Mouse (Mus musculus): ENCODE results near the gene Mfsd4b2. TPM values are rescaled to one million over a fixed set of nuclear protein-coding genes. Genes with fewer than 3 reads are reported as not detected.
"Not testable (repeated sequence)": the region's sequence is repeated elsewhere in the genome, so short reads cannot be mapped to it uniquely, and the experiment has no call there.

The Mfsd4b2 gene
- polyA plus RNA-seq, 1 experiment from 2014 or later, result not detected

- no peak for DNase-seq (ENCODE audit: low spot score)
- WGBS, result 74% methylated on average over 7 of the region's 7 CpGs
Observed at GRCm38 (mm10) chr10:39936553-39936952, 9.8 kb upstream of the Mfsd4b2 start.

DNA sequence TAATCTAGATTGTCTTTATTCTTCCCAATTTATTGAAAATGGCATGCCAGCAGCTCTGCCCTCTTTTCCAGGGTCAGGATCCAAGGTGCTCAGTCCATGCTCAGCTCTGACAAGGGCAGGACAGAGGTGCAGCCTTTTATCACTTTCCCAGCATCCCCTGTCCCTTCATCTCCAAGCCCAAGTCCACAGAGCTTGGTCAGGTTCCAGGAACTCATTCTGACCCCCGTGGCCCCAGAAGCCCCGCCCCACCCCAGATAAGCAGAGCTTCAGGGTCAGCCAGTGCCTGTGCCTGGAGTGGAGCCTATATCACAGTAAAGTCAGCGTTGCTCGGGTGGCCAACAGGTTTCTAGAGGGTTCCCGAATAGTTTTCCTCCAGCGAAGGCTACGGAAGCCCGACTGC is 2.2 kb downstream of the Mfsd4b2 start:
- H3K9me3 ChIP-seq; H3K36me3 ChIP-seq (replicated peaks); H3K27ac ChIP-seq (replicated peaks); H3K4me3 ChIP-seq; DNase-seq (ENCODE audit: low spot score): not testable (repeated sequence)
- peaks cover 10% of the 10 kb centered on the region for H3K4me1 ChIP-seq
- H3K27me3 ChIP-seq (replicated peaks; ENCODE audit: low read depth, poor library complexity, severe bottlenecking), result peaks cover 48% of the 10 kb centered on the region
- WGBS, result 73% methylated on average over 8 of the region's 8 CpGs

More at GRCm38 (mm10) chr10:39936553-39936952, 9.8 kb upstream of the Mfsd4b2 start:
- Histone ChIP-seq H3K27me3 (replicated peaks; ENCODE audit: low read depth, poor library complexity, severe bottlenecking) (no peaks in the 10 kb centered on the region), H3K4me1 (peaks cover 4% of the 10 kb centered on the region; the same call in 1 of the 2 replicates), H3K4me3 (no peak overlapping the region), H3K36me3 (replicated peaks) (no peaks in the 10 kb centered on the region), H3K27ac (replicated peaks) (no peak overlapping the region), H3K9me3 (no peaks in the 10 kb centered on the region)

- no peaks in the 10 kb centered on the region for H3K4me1 ChIP-seq
Observed at GRCm38 (mm10) chr10:39912616-39913015, 14.1 kb downstream of the Mfsd4b2 start.

GRCm38 (mm10) chr10:39908768-39909441 is 17.8 kb downstream of the Mfsd4b2 start:
- 71% methylated on average over 13 of the region's 13 CpGs for WGBS

More at GRCm38 (mm10) chr10:39912616-39913015, 14.1 kb downstream of the Mfsd4b2 start:
- no peak for DNase-seq (ENCODE audit: low spot score)
- no peak overlapping the region for H3K27ac ChIP-seq (replicated peaks)
- H3K9me3 ChIP-seq, result no peaks in the 10 kb centered on the region
- H3K27me3 ChIP-seq (replicated peaks; ENCODE audit: low read depth, poor library complexity, severe bottlenecking), result no peaks in the 10 kb centered on the region
- no peak overlapping the region for H3K4me3 ChIP-seq
- no peaks in the 10 kb centered on the region for H3K36me3 ChIP-seq (replicated peaks)

GRCm38 (mm10) chr10:39906799-39907658 is 19.7 kb downstream of the Mfsd4b2 start:
- DNase-seq (ENCODE audit: low spot score), result no peak
- Histone ChIP-seq H3K9me3 (no peaks in the 10 kb centered on the region), H3K27ac (replicated peaks) (no peak overlapping the region), H3K27me3 (replicated peaks; ENCODE audit: low read depth, poor library complexity, severe bottlenecking) (no peaks in the 10 kb centered on the region), H3K36me3 (replicated peaks) (no peaks in the 10 kb centered on the region), H3K4me3 (no peak overlapping the region), H3K4me1 (no peaks in the 10 kb centered on the region)
- WGBS, result 80% methylated on average over 10 of the region's 10 CpGs

More at GRCm38 (mm10) chr10:39908768-39909441, 17.8 kb downstream of the Mfsd4b2 start:
- no peaks in the 10 kb centered on the region for H3K9me3 ChIP-seq
- DNase-seq (ENCODE audit: low spot score), result no peak
- H3K27ac ChIP-seq (replicated peaks), result no peak overlapping the region
- no peak overlapping the region for H3K4me3 ChIP-seq
- no peaks in the 10 kb centered on the region for H3K36me3 ChIP-seq (replicated peaks)
- H3K4me1 ChIP-seq, result no peaks in the 10 kb centered on the region
- H3K27me3 ChIP-seq (replicated peaks; ENCODE audit: low read depth, poor library complexity, severe bottlenecking), result no peaks in the 10 kb centered on the region

- Histone ChIP-seq H3K4me1 (peaks cover 6% of the 10 kb centered on the region), H3K27ac (replicated peaks) (no peak overlapping the region), H3K9me3 (no peaks in the 10 kb centered on the region), H3K27me3 (replicated peaks; ENCODE audit: low read depth, poor library complexity, severe bottlenecking) (no peaks in the 10 kb centered on the region), H3K36me3 (replicated peaks) (no peaks in the 10 kb centered on the region), H3K4me3 (no peak overlapping the region)
- no peak for DNase-seq (ENCODE audit: low spot score)
- 79% methylated on average over 3 of the region's 3 CpGs for WGBS
Observed at GRCm38 (mm10) chr10:39904191-39904590, 22.5 kb downstream of the Mfsd4b2 start.

DNA sequence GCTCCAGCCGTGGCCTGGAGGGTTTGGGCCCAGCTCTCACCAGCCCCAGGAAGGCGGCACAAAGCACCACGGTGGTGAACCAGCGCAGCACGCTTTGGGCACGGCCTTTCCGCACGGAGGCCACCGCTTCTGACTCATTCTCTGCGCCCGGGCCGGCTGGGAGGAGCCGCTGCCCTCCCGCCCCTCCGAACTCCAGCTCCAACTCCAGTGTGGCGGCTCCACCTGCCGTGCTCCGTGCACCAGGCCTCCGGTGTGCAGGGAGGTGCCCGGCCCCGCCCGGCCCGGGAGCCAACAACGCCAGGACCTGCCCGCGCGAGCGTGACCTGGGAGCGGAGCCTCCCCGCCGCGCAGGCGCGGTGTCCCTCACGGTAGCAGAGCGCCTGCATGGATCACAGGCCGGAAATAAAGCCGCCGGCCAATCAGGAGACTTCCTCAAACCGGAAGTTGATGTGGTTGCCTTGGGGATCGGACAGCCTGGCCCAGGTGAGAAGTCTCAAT is 27.8 kb downstream of the Mfsd4b2 start, which contains the start of gene Mfsd4b4:
Mfsd4b4 (minus strand) TSS at position 365 of the 498 bp plus-strand sequence.
- H3K9me3 ChIP-seq, result no peaks in the 10 kb centered on the region
- peak; percentile 95 for DNase-seq (ENCODE audit: low spot score)
- under 1% methylated on average over 41 of the region's 41 CpGs for WGBS

GRCm38 (mm10) chr10:39896503-39896902 is 30.2 kb downstream of the Mfsd4b2 start:
- H3K27ac ChIP-seq (replicated peaks), result no peak overlapping the region
- H3K27me3 ChIP-seq (replicated peaks; ENCODE audit: low read depth, poor library complexity, severe bottlenecking), result no peaks in the 10 kb centered on the region
- no peak overlapping the region for H3K4me3 ChIP-seq
- H3K4me1 ChIP-seq, result peaks cover 24% of the 10 kb centered on the region
- peaks cover 6% of the 10 kb centered on the region for H3K36me3 ChIP-seq (replicated peaks)
- no peaks in the 10 kb centered on the region for H3K9me3 ChIP-seq
- 85% methylated on average over 5 of the region's 5 CpGs for WGBS
- no peak for DNase-seq (ENCODE audit: low spot score)

More for the DNA sequence above, 27.8 kb downstream of the Mfsd4b2 start, which contains the start of gene Mfsd4b4:
- no peaks in the 10 kb centered on the region for H3K36me3 ChIP-seq (replicated peaks)
- H3K27ac ChIP-seq (replicated peaks), result peak within 1 kb of the TSS; percentile 96
- no peaks in the 10 kb centered on the region for H3K27me3 ChIP-seq (replicated peaks; ENCODE audit: low read depth, poor library complexity, severe bottlenecking)
- H3K4me1 ChIP-seq, result peaks cover 18% of the 10 kb centered on the region
- peak within 1 kb of the TSS; percentile 77 for H3K4me3 ChIP-seq

- WGBS, result 72% methylated on average over 11 of the region's 11 CpGs
Observed at GRCm38 (mm10) chr10:39893702-39894697, 32.7 kb downstream of the Mfsd4b2 start.

DNA sequence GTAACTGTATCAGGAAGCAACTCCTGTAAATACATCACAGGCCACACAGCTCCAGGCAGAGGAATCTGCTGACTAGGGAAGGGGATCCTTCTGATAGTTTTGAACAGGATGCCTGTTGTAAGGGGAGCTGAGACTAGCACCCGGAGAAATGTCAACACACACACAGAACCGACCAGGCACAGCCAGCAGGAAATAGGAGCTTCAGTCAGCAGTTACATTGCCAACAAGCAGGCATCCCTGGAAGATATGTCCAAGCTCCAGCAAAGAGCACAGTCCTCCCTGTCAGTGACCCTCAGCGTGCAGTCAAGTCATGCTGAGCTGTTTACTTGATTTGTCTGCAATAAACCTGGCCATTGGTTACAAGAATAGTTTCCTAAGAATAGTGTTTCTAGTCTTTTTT is 38.1 kb downstream of the Mfsd4b2 start:
- Histone ChIP-seq H3K4me1 (0 out of 2 replicates have a peak, but pooled peaks cover 6% of the 10 kb centered on the region), H3K9me3 (no peaks in the 10 kb centered on the region), H3K27me3 (replicated peaks; ENCODE audit: low read depth, poor library complexity, severe bottlenecking) (no peaks in the 10 kb centered on the region), H3K4me3 (no peak overlapping the region), H3K27ac (replicated peaks) (no peak overlapping the region), H3K36me3 (replicated peaks) (peaks cover 11% of the 10 kb centered on the region)
- no peak for DNase-seq (ENCODE audit: low spot score)
- 62% methylated on average over 3 of the region's 3 CpGs for WGBS

More at GRCm38 (mm10) chr10:39893702-39894697, 32.7 kb downstream of the Mfsd4b2 start:
- Histone ChIP-seq H3K4me3 (no peak overlapping the region), H3K27me3 (replicated peaks; ENCODE audit: low read depth, poor library complexity, severe bottlenecking) (no peaks in the 10 kb centered on the region), H3K9me3 (no peaks in the 10 kb centered on the region), H3K36me3 (replicated peaks) (peaks cover 11% of the 10 kb centered on the region), H3K4me1 (peaks cover 17% of the 10 kb centered on the region; the same call in 1 of the 2 replicates), H3K27ac (replicated peaks) (no peak overlapping the region)
- DNase-seq (ENCODE audit: low spot score), result no peak

All from embryonic facial prominence, embryonic 10.5 days (tissue).